In genomic region chr3:120786659-120787058, GRCm38 (mm10) we compare ENCODE assay signal across 9 mouse cellular contexts.
A peak's percentile ranks its signal among the peaks of the same experiment; 100 is the strongest.
DNase-seq lines count a peak whose midpoint lies in the region; ATAC-seq lines count a peak whose summit lies in the region.
"Had no signal": no experiment of that assay in that cellular context is flagged by ENCODE, and none has a peak within 500 bp of the region (broad histone marks: within the 10 kb centered on the region; RNA-seq: fewer than 3 reads in every experiment).

No protein-coding gene starts in this region.

- no peak overlapping the region for H3K4me2 ChIP-seq in kidney, embryonic 14.5 days (replicated peaks; ENCODE audit: low read depth, low read length)
- H3K4me2 ChIP-seq: kidney, embryonic 15.5 days had no signal

- no peak overlapping the region for H3K4me3 ChIP-seq in heart, embryonic 10.5 days
- H3K4me3 ChIP-seq in kidney, embryonic 14.5 days (ENCODE audit: low read length) = no peak overlapping the region
- H3K4me3 ChIP-seq: kidney, embryonic 15.5 days had no signal

- H3K27me3 ChIP-seq in heart, embryonic 10.5 days (ENCODE audit: insufficient read depth, poor library complexity, severe bottlenecking) = no peaks in the 10 kb centered on the region
- no peaks in the 10 kb centered on the region for H3K27me3 ChIP-seq in kidney, embryonic 14.5 days (ENCODE audit: control insufficient read depth, insufficient read depth, low read length)
- H3K27me3 ChIP-seq: kidney, embryonic 15.5 days had no signal

- H3K9me3 ChIP-seq in heart, embryonic 10.5 days = no peaks in the 10 kb centered on the region
- H3K9me3 ChIP-seq in kidney, embryonic 14.5 days (ENCODE audit: control insufficient read depth, low read length) = no peaks in the 10 kb centered on the region
- H3K9me3 ChIP-seq: kidney, embryonic 15.5 days had no signal

- H3K27ac ChIP-seq in heart, embryonic 10.5 days = no peak overlapping the region
- H3K27ac ChIP-seq in kidney, embryonic 14.5 days (ENCODE audit: low read depth, low read length) = no peak overlapping the region
- H3K27ac ChIP-seq: kidney, embryonic 15.5 days had no signal

- intact Hi-C loops in left cerebral cortex, postnatal 4 days (cut with DNase I) = no loop called here

- no peaks in the 10 kb centered on the region for H3K4me1 ChIP-seq in heart, embryonic 10.5 days
- no peaks in the 10 kb centered on the region for H3K4me1 ChIP-seq in kidney, embryonic 14.5 days (ENCODE audit: control insufficient read depth, insufficient read depth, low read length)
- H3K4me1 ChIP-seq: kidney, embryonic 15.5 days had no signal

- no peaks in the 10 kb centered on the region for H3K36me3 ChIP-seq in heart, embryonic 10.5 days
- H3K36me3 ChIP-seq in kidney, embryonic 14.5 days (ENCODE audit: control insufficient read depth, insufficient read depth, low read length) = no peaks in the 10 kb centered on the region
- H3K36me3 ChIP-seq: kidney, embryonic 15.5 days had no signal

- WGBS in heart, embryonic 10.5 days = 79% methylated on average over 9 of the region's 9 CpGs
- WGBS in kidney, embryonic 14.5 days = 84% methylated on average over 9 of the region's 9 CpGs

- ATAC-seq in monocyte, adult 5-6 weeks (replicated peaks; ENCODE audit: insufficient number of reproducible peaks, low FRiP score, low TSS enrichment, poor library complexity, severe bottlenecking) = no peak
- no peak for ATAC-seq in kidney, embryonic 14.5 days (ENCODE audit: low FRiP score, low TSS enrichment)

- DNase-seq in heart, adult 11 months = peak; percentile 92
- DNase-seq in heart, embryonic 10.5 days (ENCODE audit: low spot score) = no peak
- DNase-seq in adrenal gland, postnatal 25 days = peak; percentile 16
- DNase-seq in heart, postnatal 4 days = peak; percentile 37
- DNase-seq in left cerebral cortex, postnatal 4 days = peak; percentile 10
- DNase-seq in T-cell, adult 2 months (ENCODE audit: low spot score) = no peak

- H3K9ac ChIP-seq in kidney, embryonic 14.5 days (ENCODE audit: low read depth, low read length) = no peak overlapping the region
- H3K9ac ChIP-seq: kidney, embryonic 15.5 days had no signal

Comparison
In these comparisons a context has a peak if more than half of its experiments do, and no peak if none do; other contexts are left out.
1. DNase-seq: peak in heart, adult 11 months (single experiment), adrenal gland, postnatal 25 days (single experiment), heart, postnatal 4 days (single experiment) and left cerebral cortex, postnatal 4 days (single experiment); none in heart, embryonic 10.5 days (single experiment) and T-cell, adult 2 months (single experiment).